ENCODE assay signal across 25 mouse cellular contexts in the genomic region with DNA sequence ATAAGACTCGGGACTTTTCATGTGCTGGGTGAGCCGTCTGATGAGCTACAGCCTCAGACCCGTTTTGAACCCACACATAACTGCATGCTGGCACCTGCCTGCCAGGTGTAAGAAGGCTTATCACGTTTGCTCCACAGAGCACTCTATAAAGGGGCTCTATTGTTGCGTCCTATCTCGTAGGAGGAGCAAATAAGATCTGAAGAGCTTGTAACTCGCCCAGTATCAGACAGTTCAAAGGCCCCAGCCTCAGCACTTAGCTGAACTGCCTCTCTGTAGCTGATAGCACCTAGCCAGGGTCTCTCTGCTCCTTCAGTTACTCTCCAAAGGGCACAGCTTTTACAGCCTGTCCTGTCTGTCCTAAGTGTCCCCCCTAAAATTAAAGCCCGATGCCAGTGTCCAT. TPM values are rescaled to one million over a fixed set of nuclear protein-coding genes. Genes with fewer than 3 reads are reported as not detected.
DNase-seq lines count a peak whose midpoint lies in the region; ATAC-seq and TF ChIP-seq lines count a peak whose summit lies in the region.
"Had no signal": no experiment of that assay in that cellular context is flagged by ENCODE, and none has a peak within 500 bp of the region (broad histone marks: within the 10 kb centered on the region; RNA-seq: fewer than 3 reads in every experiment).

No protein-coding gene starts in this region.

- no peak for TF ChIP-seq POLR2A in kidney, adult 2 months (IDR thresholded peaks at IDR 0.05; ENCODE audit: low read depth, low read length)

- H3K27me3 ChIP-seq in stomach, embryonic 14.5 days (ENCODE audit: control insufficient read depth, insufficient read depth, low read length), result no peaks in the 10 kb centered on the region
- no peaks in the 10 kb centered on the region for H3K27me3 ChIP-seq in stomach, postnatal 0 days (ENCODE audit: control insufficient read depth, insufficient read depth, low read length)
- no peaks in the 10 kb centered on the region for H3K27me3 ChIP-seq in intestine, embryonic 15.5 days (replicated peaks)
- no peaks in the 10 kb centered on the region for H3K27me3 ChIP-seq in intestine, postnatal 0 days (replicated peaks; ENCODE audit: control insufficient read depth, insufficient read depth, low read length)
- H3K27me3 ChIP-seq in stomach, embryonic 15.5 days (replicated peaks), result no peaks in the 10 kb centered on the region
- H3K27me3 ChIP-seq in liver, embryonic 12.5 days (replicated peaks), result peaks cover 7% of the 10 kb centered on the region; the same call in 1 of the 2 replicates
- H3K27me3 ChIP-seq in kidney, adult 2 months (replicated peaks; ENCODE audit: control insufficient read depth, insufficient read depth, low read length), result no peaks in the 10 kb centered on the region

- ATAC-seq in stomach, embryonic 14.5 days (ENCODE audit: insufficient number of reproducible peaks, insufficient read depth, low FRiP score, low read depth), result 0 out of 2 replicates have a peak, but pooled peaks have one; percentile 30
- no peak for ATAC-seq in stomach, postnatal 0 days (ENCODE audit: low FRiP score, low TSS enrichment)
- peak; percentile 80 for ATAC-seq in intestine, embryonic 15.5 days
- peak; percentile 69 for ATAC-seq in intestine, postnatal 0 days
- 0 out of 2 replicates have a peak, but pooled peaks have one; percentile 51 for ATAC-seq in stomach, embryonic 15.5 days (ENCODE audit: insufficient read depth, low FRiP score, low read depth)
- ATAC-seq in liver, embryonic 12.5 days, result no peak
- ATAC-seq: forebrain, embryonic 14.5 days; forebrain, embryonic 16.5 days had no signal

- DNase-seq in stomach, postnatal 0 days (ENCODE audit: low spot score), result no peak
- DNase-seq in layer of hippocampus, postnatal 14 days (ENCODE audit: low spot score in 2 of 2), result no peak
- DNase-seq in kidney, adult 2 months, result no peak
- DNase-seq: adrenal gland, adult 2 months; adrenal gland, postnatal 10 days; adrenal gland, postnatal 25 days; cerebellum, adult 11-12 months; cerebellum, adult 2 months; cerebellum, adult 9-10 months; cerebellum, postnatal 10 days; cerebellum, postnatal 25 days had no signal

- H3K4me3 ChIP-seq in stomach, embryonic 14.5 days (ENCODE audit: low read depth, low read length), result no peak overlapping the region
- no peak overlapping the region for H3K4me3 ChIP-seq in stomach, postnatal 0 days (ENCODE audit: low read depth, low read length)
- H3K4me3 ChIP-seq in intestine, embryonic 15.5 days (replicated peaks), result no peak overlapping the region
- H3K4me3 ChIP-seq in intestine, postnatal 0 days (ENCODE audit: low read depth, low read length), result no peak overlapping the region
- H3K4me3 ChIP-seq in stomach, embryonic 15.5 days (replicated peaks), result no peak overlapping the region
- no peak overlapping the region for H3K4me3 ChIP-seq in liver, embryonic 12.5 days
- H3K4me3 ChIP-seq in kidney, adult 2 months (ENCODE audit: insufficient read depth, low read depth, low read length), result no peak overlapping the region
- H3K4me3 ChIP-seq: embryonic facial prominence, embryonic 10.5 days; embryonic facial prominence, embryonic 12.5 days had no signal

- H3K9me3 ChIP-seq in stomach, embryonic 14.5 days (ENCODE audit: control insufficient read depth, low read depth, low read length), result no peaks in the 10 kb centered on the region
- no peaks in the 10 kb centered on the region for H3K9me3 ChIP-seq in stomach, postnatal 0 days (ENCODE audit: control insufficient read depth, low read length)
- no peaks in the 10 kb centered on the region for H3K9me3 ChIP-seq in intestine, embryonic 15.5 days
- H3K9me3 ChIP-seq in intestine, postnatal 0 days (ENCODE audit: control insufficient read depth), result no peaks in the 10 kb centered on the region
- H3K9me3 ChIP-seq in stomach, embryonic 15.5 days, result no peaks in the 10 kb centered on the region
- no peaks in the 10 kb centered on the region for H3K9me3 ChIP-seq in liver, embryonic 12.5 days (replicated peaks)
- H3K9me3 ChIP-seq: embryonic facial prominence, embryonic 10.5 days; embryonic facial prominence, embryonic 12.5 days had no signal

- H3K4me2 ChIP-seq in stomach, embryonic 14.5 days (replicated peaks; ENCODE audit: low read depth, low read length), result no peak overlapping the region
- no peak overlapping the region for H3K4me2 ChIP-seq in stomach, postnatal 0 days (replicated peaks; ENCODE audit: low read depth)
- H3K4me2 ChIP-seq in intestine, embryonic 15.5 days (replicated peaks), result no peak overlapping the region
- no peak overlapping the region for H3K4me2 ChIP-seq in intestine, postnatal 0 days (replicated peaks; ENCODE audit: low read depth)
- no peak overlapping the region for H3K4me2 ChIP-seq in stomach, embryonic 15.5 days
- H3K4me2 ChIP-seq in liver, embryonic 12.5 days, result no peak overlapping the region
- H3K4me2 ChIP-seq: embryonic facial prominence, embryonic 12.5 days had no signal

- H3K27ac ChIP-seq in stomach, embryonic 14.5 days (ENCODE audit: low read length), result no peak overlapping the region
- H3K27ac ChIP-seq in stomach, postnatal 0 days (replicated peaks), result no peak overlapping the region; the same call in 1 of the 2 replicates
- peak overlapping the region; percentile 29; the same call in 1 of the 2 replicates for H3K27ac ChIP-seq in intestine, embryonic 15.5 days
- peak overlapping the region; percentile 43; the same call in 1 of the 2 replicates for H3K27ac ChIP-seq in intestine, postnatal 0 days (ENCODE audit: low read depth, low read length)
- H3K27ac ChIP-seq in stomach, embryonic 15.5 days, result no peak overlapping the region
- no peak overlapping the region for H3K27ac ChIP-seq in liver, embryonic 12.5 days
- no peak overlapping the region for H3K27ac ChIP-seq in kidney, adult 2 months (ENCODE audit: insufficient read depth, low read depth, low read length)
- H3K27ac ChIP-seq: embryonic facial prominence, embryonic 10.5 days; embryonic facial prominence, embryonic 12.5 days had no signal

- no peaks in the 10 kb centered on the region for H3K4me1 ChIP-seq in stomach, embryonic 14.5 days (ENCODE audit: control insufficient read depth, insufficient read depth, low read length)
- H3K4me1 ChIP-seq in stomach, postnatal 0 days (replicated peaks; ENCODE audit: control insufficient read depth, insufficient read depth), result no peaks in the 10 kb centered on the region
- peaks cover 8% of the 10 kb centered on the region for H3K4me1 ChIP-seq in intestine, embryonic 15.5 days (replicated peaks)
- peaks cover 5% of the 10 kb centered on the region; the same call in 1 of the 2 replicates for H3K4me1 ChIP-seq in intestine, postnatal 0 days (replicated peaks; ENCODE audit: control insufficient read depth, insufficient read depth, low read length)
- no peaks in the 10 kb centered on the region for H3K4me1 ChIP-seq in stomach, embryonic 15.5 days
- peaks cover 5% of the 10 kb centered on the region for H3K4me1 ChIP-seq in liver, embryonic 12.5 days
- no peaks in the 10 kb centered on the region; the same call in 1 of the 2 replicates for H3K4me1 ChIP-seq in kidney, adult 2 months (ENCODE audit: control insufficient read depth, insufficient read depth, low read length)
- H3K4me1 ChIP-seq: embryonic facial prominence, embryonic 12.5 days had no signal

- no peaks in the 10 kb centered on the region for H3K36me3 ChIP-seq in stomach, embryonic 14.5 days (ENCODE audit: control insufficient read depth, insufficient read depth, low read length)
- H3K36me3 ChIP-seq in stomach, postnatal 0 days (ENCODE audit: control insufficient read depth, insufficient read depth, low read length), result no peaks in the 10 kb centered on the region
- no peaks in the 10 kb centered on the region for H3K36me3 ChIP-seq in intestine, embryonic 15.5 days
- peaks cover 7% of the 10 kb centered on the region; the same call in 1 of the 2 replicates for H3K36me3 ChIP-seq in intestine, postnatal 0 days (ENCODE audit: control insufficient read depth, insufficient read depth)
- no peaks in the 10 kb centered on the region for H3K36me3 ChIP-seq in stomach, embryonic 15.5 days
- H3K36me3 ChIP-seq in liver, embryonic 12.5 days, result no peaks in the 10 kb centered on the region
- no peaks in the 10 kb centered on the region for H3K36me3 ChIP-seq in kidney, adult 2 months (ENCODE audit: control insufficient read depth, insufficient read depth, low read length)
- H3K36me3 ChIP-seq: embryonic facial prominence, embryonic 10.5 days; embryonic facial prominence, embryonic 12.5 days had no signal

- WGBS in stomach, embryonic 14.5 days, result 57% methylated on average over 8 of the region's 8 CpGs
- WGBS in stomach, postnatal 0 days, result 38% methylated on average over 8 of the region's 8 CpGs
- WGBS in intestine, embryonic 15.5 days, result 37% methylated on average over 8 of the region's 8 CpGs
- 24% methylated on average over 8 of the region's 8 CpGs for WGBS in intestine, postnatal 0 days
- 43% methylated on average over 8 of the region's 8 CpGs for WGBS in stomach, embryonic 15.5 days
- 38% methylated on average over 8 of the region's 8 CpGs for WGBS in liver, embryonic 12.5 days (ENCODE audit: insufficient replicate concordance)
- WGBS in kidney, adult 2 months, result 44% methylated on average over 8 of the region's 8 CpGs

- no peak for TF ChIP-seq CTCF in stomach, postnatal 0 days (IDR thresholded peaks at IDR 0.05; ENCODE audit: low read depth)
- no peak for TF ChIP-seq CTCF in intestine, postnatal 0 days (IDR thresholded peaks at IDR 0.05; ENCODE audit: low read depth)
- TF ChIP-seq CTCF in kidney, adult 2 months (conservative IDR thresholded peaks at IDR 0.05; ENCODE audit: insufficient read depth, insufficient read length, low read depth, low read length), result no peak

- H3K9ac ChIP-seq in stomach, embryonic 14.5 days (replicated peaks; ENCODE audit: low read depth, low read length), result no peak overlapping the region
- H3K9ac ChIP-seq in stomach, postnatal 0 days (ENCODE audit: low read length), result no peak overlapping the region
- H3K9ac ChIP-seq in intestine, embryonic 15.5 days, result no peak overlapping the region
- H3K9ac ChIP-seq in intestine, postnatal 0 days (ENCODE audit: low read depth, low read length), result no peak overlapping the region
- no peak overlapping the region for H3K9ac ChIP-seq in stomach, embryonic 15.5 days
- no peak overlapping the region for H3K9ac ChIP-seq in liver, embryonic 12.5 days
- H3K9ac ChIP-seq: embryonic facial prominence, embryonic 12.5 days had no signal

- TF ChIP-seq EP300 in stomach, postnatal 0 days (optimal IDR thresholded peaks at IDR 0.05), result no peak

RNA-seq across cellular contexts. Expression of gene Hnf4a, which starts 23.8 kb away (rescaled TPM):
- 18.7 and 18.9 TPM in 2 replicates for polyA plus RNA-seq in stomach, embryonic 14.5 days (2014; fragmentation: Nextera tagmentation; extraction: Ambion mirVana)
- 24.2 and 27.7 TPM in 2 replicates for polyA plus RNA-seq in stomach, postnatal 0 days (2015; fragmentation: Nextera tagmentation; extraction: Ambion mirVana)
- polyA plus RNA-seq in intestine, embryonic 15.5 days (2015; fragmentation: Nextera tagmentation; extraction: Ambion mirVana), result 85.1 and 85.9 TPM in 2 replicates
- 50.8 and 53.0 TPM in 2 replicates for polyA plus RNA-seq in intestine, postnatal 0 days (2015; fragmentation: Nextera tagmentation; extraction: Ambion mirVana)
- 33.6 and 43.6 TPM in 2 replicates for polyA plus RNA-seq in stomach, embryonic 15.5 days (2015; fragmentation: Nextera tagmentation; extraction: Ambion mirVana)
- total RNA-seq in layer of hippocampus, postnatal 14 days (2021), result not detected
- polyA plus RNA-seq in liver, embryonic 12.5 days (2016; fragmentation: Nextera tagmentation; extraction: Ambion mirVana), result 15.1 and 15.4 TPM in 2 replicates
- 354 and 376 TPM in 2 replicates for polyA plus RNA-seq in kidney, adult 2 months (2012; rRNA removed)
- total RNA-seq: adrenal gland, postnatal 25 days had no signal
- polyA plus RNA-seq: C2C12; cortical plate, adult 2 months; embryonic facial prominence, embryonic 10.5 days; embryonic facial prominence, embryonic 12.5 days; embryonic facial prominence, embryonic 14.5 days; forebrain, embryonic 11.5 days; forebrain, embryonic 14.5 days had no signal

RNA-seq across cellular contexts. Expression of gene R3hdml, which starts 38.3 kb away (rescaled TPM):
- polyA plus RNA-seq in stomach, embryonic 14.5 days (2014; fragmentation: Nextera tagmentation; extraction: Ambion mirVana), result not detected in 2 replicates
- 0.23 and 0.40 TPM in 2 replicates for polyA plus RNA-seq in stomach, postnatal 0 days (2015; fragmentation: Nextera tagmentation; extraction: Ambion mirVana)
- 0.35 and 0.39 TPM in 2 replicates for polyA plus RNA-seq in intestine, embryonic 15.5 days (2015; fragmentation: Nextera tagmentation; extraction: Ambion mirVana)
- 0.37 and 0.46 TPM in 2 replicates for polyA plus RNA-seq in intestine, postnatal 0 days (2015; fragmentation: Nextera tagmentation; extraction: Ambion mirVana)
- 0.19 TPM in 1 of 2 replicates, not detected in the other for polyA plus RNA-seq in stomach, embryonic 15.5 days (2015; fragmentation: Nextera tagmentation; extraction: Ambion mirVana)
- total RNA-seq in layer of hippocampus, postnatal 14 days (2021), result not detected
- not detected in 2 replicates for polyA plus RNA-seq in liver, embryonic 12.5 days (2016; fragmentation: Nextera tagmentation; extraction: Ambion mirVana)
- 3.6 and 4.6 TPM in 2 replicates for polyA plus RNA-seq in kidney, adult 2 months (2012; rRNA removed)
- total RNA-seq: adrenal gland, adult 2 months; adrenal gland, postnatal 10 days; adrenal gland, postnatal 25 days; MEL had no signal
- polyA plus RNA-seq: adrenal gland, adult 2 months; cerebellum, adult 2 months; cortical plate, adult 2 months; embryonic facial prominence, embryonic 10.5 days; embryonic facial prominence, embryonic 12.5 days; forebrain, embryonic 11.5 days; forebrain, embryonic 14.5 days; forebrain, embryonic 16.5 days had no signal

RNA-seq across cellular contexts. Expression of gene Fitm2, which starts 58.0 kb away (rescaled TPM):
- polyA plus RNA-seq in stomach, embryonic 14.5 days (2014; fragmentation: Nextera tagmentation; extraction: Ambion mirVana), result 8.5 and 11.0 TPM in 2 replicates
- polyA plus RNA-seq in stomach, postnatal 0 days (2015; fragmentation: Nextera tagmentation; extraction: Ambion mirVana), result 11.2 TPM in 2 replicates
- 10.4 and 10.8 TPM in 2 replicates for polyA plus RNA-seq in intestine, embryonic 15.5 days (2015; fragmentation: Nextera tagmentation; extraction: Ambion mirVana)
- 5.3 and 5.5 TPM in 2 replicates for polyA plus RNA-seq in intestine, postnatal 0 days (2015; fragmentation: Nextera tagmentation; extraction: Ambion mirVana)
- polyA plus RNA-seq in stomach, embryonic 15.5 days (2015; fragmentation: Nextera tagmentation; extraction: Ambion mirVana), result 10.8 TPM in 2 replicates
- 10 to 100 TPM; 17.8 to 20.5 TPM for total RNA-seq in layer of hippocampus, postnatal 14 days (2021)
- 6.7 and 7.0 TPM in 2 replicates for polyA plus RNA-seq in liver, embryonic 12.5 days (2016; fragmentation: Nextera tagmentation; extraction: Ambion mirVana)
- 19.9 and 21.9 TPM in 2 replicates for polyA plus RNA-seq in kidney, adult 2 months (2012; rRNA removed)

Comparison
In these comparisons a context has a peak if more than half of its experiments do, and no peak if none do; other contexts are left out.
1. ATAC-seq: peak in stomach, embryonic 14.5 days (single experiment), intestine, embryonic 15.5 days (single experiment), intestine, postnatal 0 days (single experiment) and stomach, embryonic 15.5 days (single experiment); none in stomach, postnatal 0 days (single experiment) and liver, embryonic 12.5 days (single experiment).
2. H3K27ac ChIP-seq: peak in intestine, embryonic 15.5 days (single experiment) and intestine, postnatal 0 days (single experiment); none in stomach, embryonic 14.5 days (single experiment), stomach, postnatal 0 days (single experiment), stomach, embryonic 15.5 days (single experiment), liver, embryonic 12.5 days (single experiment) and kidney, adult 2 months (single experiment).